Mouse (Mus musculus): ENCODE data around the gene Cxcl10.
"Not testable (repeated sequence)": the region's sequence is repeated elsewhere in the genome, so short reads cannot be mapped to it uniquely, and the experiment has no call there.

Cxcl10 gene

DNA sequence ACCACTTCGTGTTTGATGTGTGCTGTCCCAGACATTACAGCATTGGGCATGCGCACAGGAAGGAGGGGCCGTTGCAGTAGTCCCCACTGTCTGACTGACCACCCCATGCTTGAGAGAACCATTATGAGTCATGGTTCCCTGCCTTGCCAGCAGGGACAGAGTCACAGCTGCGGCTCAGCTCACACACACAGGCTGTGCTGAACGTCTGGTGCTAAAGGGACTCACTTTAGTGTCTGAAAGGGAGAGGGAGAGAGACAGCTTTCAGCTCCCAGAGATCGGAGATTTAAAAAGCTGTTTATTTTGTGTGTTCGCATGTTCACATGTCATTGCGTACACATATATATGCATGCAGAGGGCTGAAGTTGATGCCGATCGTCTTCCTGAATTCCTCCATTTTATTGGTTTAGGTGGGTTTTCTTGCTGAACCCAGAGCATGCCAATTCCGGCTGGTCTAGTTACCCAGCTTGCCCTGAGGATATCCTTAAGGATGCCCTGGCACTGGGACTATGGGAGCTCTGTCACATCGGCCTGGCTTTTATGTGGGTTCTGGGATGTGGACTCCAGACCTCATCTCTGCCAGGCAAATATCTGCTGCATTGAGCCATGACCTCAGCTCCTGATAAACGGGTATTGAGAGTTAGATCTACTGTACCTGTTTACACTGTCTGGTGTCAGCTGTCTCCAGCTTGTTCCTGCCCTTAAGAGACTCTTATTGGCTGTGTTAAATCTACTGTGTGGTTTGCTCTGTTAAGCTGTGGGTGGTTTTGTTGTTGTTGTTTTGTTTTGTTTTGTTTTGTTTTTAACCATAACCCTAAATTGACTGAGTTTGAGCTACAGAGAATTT lies 20.7 kb upstream of the Cxcl10 start:
- peak; percentile 46 to 58 for DNase-seq (ENCODE audit: low spot score in 2 of 2)

- no peak for DNase-seq (ENCODE audit: low spot score in 2 of 2)
These were observed 19.7 kb upstream of the Cxcl10 start for GRCm38 (mm10) chr5:92368392-92368791.

DNA sequence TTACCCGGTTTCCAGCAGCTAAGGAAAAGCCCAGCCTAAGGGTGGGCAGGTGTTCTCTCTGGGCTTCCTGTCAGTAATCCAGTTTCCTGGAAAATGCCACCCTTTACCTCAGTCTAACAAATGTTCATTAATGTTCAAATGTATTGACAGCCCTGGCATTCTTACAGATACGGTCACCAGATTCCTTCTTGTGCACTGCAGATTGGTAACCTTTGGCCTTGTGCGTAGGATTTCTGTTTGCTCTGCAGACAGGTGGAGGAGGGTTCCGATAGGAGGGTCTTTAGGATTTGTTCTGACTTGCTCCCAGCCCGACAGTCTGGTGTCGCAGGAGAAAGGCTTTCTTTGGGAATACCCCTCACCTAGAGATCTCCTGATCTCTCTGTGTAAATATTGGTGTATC lies 17.9 kb upstream of the Cxcl10 start:
- DNase-seq (ENCODE audit: low spot score in 2 of 2) = no peak

GRCm38 (mm10) chr5:92365146-92365705 lies 16.5 kb upstream of the Cxcl10 start:
- DNase-seq (ENCODE audit: low spot score in 2 of 2) = no peak

- no peak for DNase-seq (ENCODE audit: low spot score in 2 of 2)
These were observed 15.3 kb upstream of the Cxcl10 start for GRCm38 (mm10) chr5:92364011-92364410.

DNA sequence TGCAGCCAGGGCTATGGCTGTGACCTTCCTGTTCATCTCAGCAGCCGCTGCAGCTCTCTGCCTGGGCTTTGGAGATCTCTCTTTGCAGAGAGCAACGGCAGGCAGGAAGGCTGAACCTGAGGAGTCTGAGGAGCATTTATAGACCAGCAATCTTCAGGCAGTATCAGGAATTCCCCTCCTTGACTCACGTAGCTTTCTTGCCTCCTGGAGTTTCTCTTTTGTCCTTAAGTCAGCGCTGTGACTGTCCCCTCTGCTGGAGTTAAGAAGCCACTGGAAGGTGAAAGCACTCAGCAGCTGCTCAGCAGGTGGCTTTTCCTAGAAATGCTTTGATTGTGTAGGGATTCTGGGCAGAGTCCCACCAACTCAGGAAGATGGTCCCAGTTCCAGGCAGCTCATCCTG lies 14.5 kb upstream of the Cxcl10 start:
- no peak for DNase-seq (ENCODE audit: low spot score in 2 of 2)

DNA sequence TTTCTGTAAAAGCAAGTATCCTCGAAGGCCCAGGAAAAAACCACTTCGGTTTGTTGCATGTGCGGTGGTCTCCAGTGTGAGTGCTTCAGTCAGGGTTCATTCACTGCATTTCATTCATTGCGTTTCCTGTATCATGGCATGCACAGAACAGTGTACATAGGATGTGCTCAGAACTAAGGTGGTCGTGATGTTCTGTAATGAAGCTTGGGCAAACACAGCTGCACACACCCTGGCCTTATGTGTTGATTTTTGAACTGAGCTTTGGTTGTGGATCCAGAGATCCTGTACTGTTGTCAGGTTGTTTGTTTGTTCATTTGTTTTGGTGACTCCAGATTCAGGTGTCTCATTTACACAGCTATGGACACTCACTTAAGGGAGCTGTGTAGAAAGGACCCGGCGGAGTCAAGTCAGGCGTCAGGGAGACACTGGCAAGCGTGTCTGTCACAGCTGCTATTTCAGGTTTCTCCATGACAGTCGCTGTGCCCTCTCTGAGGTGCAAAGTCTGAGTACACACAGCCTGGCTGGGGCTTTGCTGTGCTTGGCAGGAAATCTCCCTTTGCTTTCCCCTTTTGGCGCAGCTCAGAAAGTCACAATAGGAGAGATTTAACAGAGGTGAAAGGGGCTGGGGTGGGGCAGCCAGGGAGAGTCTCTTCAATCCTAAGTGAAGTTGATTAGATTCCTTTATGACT lies 10.2 kb upstream of the Cxcl10 start:
- DNase-seq (ENCODE audit: low spot score in 2 of 2) = no peak

DNA sequence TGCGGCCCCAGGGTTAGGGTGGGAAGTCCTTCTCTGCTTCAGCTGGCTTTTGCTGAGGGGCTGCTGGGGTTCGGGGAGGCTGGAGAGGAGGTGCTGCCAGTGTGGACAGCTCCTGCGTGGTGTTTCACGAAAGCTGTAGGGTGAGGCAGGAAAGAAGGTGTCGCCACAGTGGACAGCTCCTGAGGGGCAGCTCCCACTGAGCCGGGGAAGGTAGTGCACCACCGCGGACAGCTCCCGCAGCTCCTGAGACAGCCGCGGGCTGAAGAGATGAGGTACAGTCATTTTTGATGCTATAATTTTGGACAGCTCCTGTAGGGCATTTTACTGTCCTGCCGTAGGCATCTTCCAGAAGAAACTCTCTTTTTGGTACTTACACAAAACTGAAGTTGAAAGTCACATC lies 9.3 kb upstream of the Cxcl10 start:
- no peak for DNase-seq (ENCODE audit: low spot score in 2 of 2)

GRCm38 (mm10) chr5:92353517-92353916 lies 4.8 kb upstream of the Cxcl10 start:
- no peak for DNase-seq (ENCODE audit: low spot score in 2 of 2)

DNA sequence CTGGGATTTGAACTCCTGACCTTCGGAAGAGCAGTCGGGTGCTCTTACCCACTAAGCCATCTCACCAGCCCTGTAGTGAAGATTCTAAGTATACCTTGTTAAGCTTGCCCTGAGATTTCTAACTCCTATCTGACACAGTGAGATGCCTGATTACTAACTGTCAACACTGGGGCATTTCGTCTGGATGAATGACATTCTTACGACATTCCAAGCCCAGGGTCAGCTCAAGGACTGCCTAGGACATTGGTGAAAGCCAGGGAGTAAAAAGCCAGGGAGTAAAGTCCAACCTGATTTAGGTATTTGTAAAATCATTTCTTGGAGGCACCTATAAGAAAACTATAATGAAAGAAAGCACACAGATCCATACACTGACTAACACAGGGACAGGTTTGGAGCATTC lies 4.0 kb upstream of the Cxcl10 start:
- not testable (repeated sequence) for DNase-seq (ENCODE audit: low spot score in 2 of 2)

DNA sequence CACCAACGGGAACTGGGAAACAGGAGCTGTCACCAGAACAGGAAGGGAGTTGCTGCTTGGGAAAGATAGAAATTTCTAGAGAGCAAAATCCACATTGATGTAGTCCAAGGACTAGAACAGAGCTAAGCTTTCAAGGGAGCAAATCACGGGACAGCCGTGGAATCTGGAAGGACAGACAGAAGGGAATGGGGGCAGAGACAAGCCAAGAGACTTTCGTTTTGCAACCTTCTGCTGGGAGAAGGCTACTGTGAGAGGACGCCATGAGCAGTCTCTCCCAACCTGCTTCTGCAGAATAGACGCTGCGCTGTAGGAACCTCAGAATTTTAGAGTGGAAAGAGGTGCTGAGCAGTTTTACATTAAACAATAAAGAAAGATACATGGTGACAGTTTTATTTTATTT lies 1.0 kb upstream of the Cxcl10 start:
- no peak for DNase-seq (ENCODE audit: low spot score in 2 of 2)

DNA sequence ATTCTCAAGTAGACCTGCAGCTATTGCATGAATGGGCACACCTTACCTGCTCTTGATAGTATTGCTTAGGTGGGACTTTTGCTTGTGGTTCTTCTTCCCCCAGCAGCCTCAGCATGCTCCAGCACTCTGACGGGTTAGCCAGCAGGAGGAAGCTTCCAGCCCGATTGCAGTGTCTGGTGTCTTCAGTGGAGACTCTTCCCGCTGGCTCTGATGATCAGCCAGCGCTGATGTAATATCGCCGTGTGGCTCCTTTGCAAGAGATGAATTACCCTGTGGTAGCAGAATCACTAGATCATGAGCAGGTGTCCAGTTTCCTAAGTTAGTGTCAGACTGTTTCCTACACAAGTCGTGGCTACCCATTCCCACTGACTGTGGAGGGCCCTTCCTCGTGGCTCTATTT lies 3.7 kb downstream of the Cxcl10 start:
- DNase-seq (ENCODE audit: low spot score in 2 of 2) = no peak

DNA sequence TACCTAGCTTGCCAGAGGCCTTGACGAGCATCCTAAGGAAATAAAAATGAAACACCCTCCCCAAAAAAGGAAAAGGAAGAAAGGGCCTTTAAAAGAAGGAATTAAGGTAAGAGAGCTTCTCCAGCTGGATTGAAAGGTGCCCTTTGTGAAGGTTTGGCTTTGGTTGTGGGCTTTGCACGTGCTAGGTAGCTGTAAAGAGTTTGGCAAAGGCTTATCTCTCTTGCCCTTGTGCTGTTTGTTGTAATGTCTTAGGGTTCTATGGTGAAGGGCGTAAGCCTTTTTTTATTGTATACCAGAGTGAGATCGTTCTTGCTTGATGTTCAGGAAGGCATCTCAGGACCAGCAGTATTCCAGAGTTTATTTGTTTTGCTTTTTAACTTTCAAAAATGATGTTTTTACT lies 8.1 kb downstream of the Cxcl10 start:
- DNase-seq (ENCODE audit: low spot score in 2 of 2) = no peak

DNA sequence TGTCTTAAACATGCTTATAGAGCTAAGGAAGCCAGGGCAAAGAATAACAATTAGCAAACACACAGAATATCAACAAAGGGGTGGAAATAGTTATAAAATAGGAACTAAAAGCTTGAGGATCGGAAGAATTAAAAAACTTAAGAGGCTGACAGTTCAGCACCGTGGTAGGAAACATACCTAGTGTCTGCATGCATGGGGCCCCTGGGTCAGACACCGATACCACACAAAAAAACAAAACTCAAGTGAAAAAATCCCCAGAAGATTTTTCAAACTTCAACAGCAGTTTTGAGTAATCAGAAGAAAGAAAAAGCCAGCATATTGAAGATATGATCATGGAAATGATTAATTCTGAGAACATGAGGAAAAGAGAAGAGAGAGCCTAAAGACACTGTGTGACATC lies 11.9 kb downstream of the Cxcl10 start:
- DNase-seq (ENCODE audit: low spot score in 2 of 2) = no peak

GRCm38 (mm10) chr5:92332359-92332840 lies 16.3 kb downstream of the Cxcl10 start:
- DNase-seq (ENCODE audit: low spot score in 2 of 2) = no peak

GRCm38 (mm10) chr5:92331635-92332338 lies 16.9 kb downstream of the Cxcl10 start, which contains the start of gene Art3:
TSS of gene Art3 (plus strand) at chr5:92331827.
- DNase-seq (ENCODE audit: low spot score in 2 of 2) = no peak

DNA sequence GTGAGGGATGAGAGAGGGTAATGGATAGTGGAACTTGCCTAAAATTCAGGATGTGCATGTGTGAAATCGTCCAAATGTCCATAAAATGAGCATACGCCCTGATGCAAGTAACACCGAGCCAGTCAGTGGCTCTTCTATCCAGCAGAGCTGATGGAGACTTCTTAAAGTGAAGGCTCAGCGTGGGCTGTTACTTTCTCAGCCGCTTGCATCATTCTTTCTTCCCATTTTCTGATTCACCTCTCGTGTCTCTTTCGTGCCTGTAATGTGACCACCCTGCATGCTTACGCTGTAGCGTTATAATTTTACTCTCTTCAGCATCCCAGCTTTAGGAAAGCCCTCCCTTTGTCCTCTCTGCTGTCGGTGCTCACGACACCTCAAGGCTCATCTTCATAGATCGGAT lies 17.6 kb downstream of the Cxcl10 start:
- no peak for DNase-seq (ENCODE audit: low spot score in 2 of 2)

- no peak for DNase-seq (ENCODE audit: low spot score in 2 of 2)
These were observed 20.8 kb downstream of the Cxcl10 start, which contains the start of gene Cxcl9 for GRCm38 (mm10) chr5:92327929-92328328. TSS of gene Cxcl9 (minus strand) at chr5:92328079.

DNA sequence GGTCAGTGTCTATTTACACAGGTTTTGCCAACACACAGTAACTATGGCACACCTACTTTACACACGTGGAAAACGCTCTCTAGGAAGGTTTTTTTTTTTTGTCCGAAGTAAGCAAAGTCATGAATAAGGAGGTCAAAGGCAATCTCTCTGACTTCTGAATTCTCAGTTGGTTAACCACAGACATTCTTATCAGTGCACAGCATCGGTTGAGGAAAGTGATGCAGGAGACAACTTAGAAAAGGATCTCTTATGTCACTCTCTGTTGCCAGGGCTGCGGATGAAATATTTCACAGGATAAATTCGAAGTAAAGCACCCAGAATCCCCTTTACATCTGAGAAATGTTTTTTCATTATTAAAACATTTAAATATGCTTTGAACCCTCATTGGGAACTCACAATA lies 21.3 kb downstream of the Cxcl10 start:
- no peak for DNase-seq (ENCODE audit: low spot score in 2 of 2)

DNA sequence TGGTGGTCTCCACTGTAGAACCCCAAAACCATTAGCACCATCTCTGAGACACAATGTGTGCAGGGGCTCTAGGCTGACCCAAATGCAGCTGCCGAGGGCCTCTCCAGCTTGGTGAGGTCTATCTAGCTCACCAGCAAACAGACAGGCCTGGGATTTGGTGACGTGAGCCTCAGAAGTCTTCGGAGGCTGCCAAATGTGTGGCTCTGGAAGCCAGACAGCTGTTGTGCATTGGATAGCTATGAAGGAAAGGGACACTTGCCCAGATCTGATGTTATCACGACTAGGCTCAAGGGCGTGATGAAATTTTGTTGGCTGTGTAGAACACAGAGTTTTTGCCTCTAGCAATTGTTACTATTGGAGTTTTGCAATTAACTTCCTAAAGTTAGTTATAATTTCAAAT lies 25.4 kb downstream of the Cxcl10 start:
- DNase-seq (ENCODE audit: low spot score in 2 of 2) = no peak

GRCm38 (mm10) chr5:92322612-92323011 lies 26.1 kb downstream of the Cxcl10 start:
- DNase-seq (ENCODE audit: low spot score in 2 of 2) = no peak
